Mouse (Mus musculus) bone marrow macrophage, adult 2 months (primary cell): Measurements from ENCODE around the gene Otud4.

ENCODE experiments used
- CTCF ChIP-seq: IDR thresholded peaks from 2 replicates; pipeline ENCODE4 v1.5.1; 2012; ENCODE audit warnings: low read depth, mild to moderate bottlenecking, low read length, moderate library complexity
- POLR2A ChIP-seq: IDR thresholded peaks from 2 replicates; pipeline ENCODE4 v1.6.1; 2012; ENCODE audit warnings: mild to moderate bottlenecking, low read depth, low read length, borderline replicate concordance

DNA sequence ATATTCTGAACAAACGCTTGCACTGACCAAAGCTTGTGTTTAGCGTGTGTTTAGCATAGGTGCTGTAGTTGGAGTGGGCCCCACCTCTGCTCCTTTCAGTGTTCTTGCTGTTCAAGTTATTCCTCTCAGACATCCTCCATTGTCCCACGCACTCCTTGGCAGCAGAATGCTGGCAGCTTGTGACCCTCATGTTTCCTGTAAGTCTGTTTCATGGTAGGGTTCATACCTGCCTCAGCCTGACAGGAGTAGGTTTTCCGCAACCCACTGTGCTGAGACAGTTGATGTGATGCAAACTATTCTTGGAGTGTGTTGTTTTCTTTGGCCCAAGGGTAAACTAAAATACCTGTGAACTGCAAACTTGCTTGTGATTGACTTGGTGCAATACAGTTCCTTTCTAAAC lies 37.0 kb downstream of the Otud4 start:
- TF ChIP-seq POLR2A, result no peak
- no peak for TF ChIP-seq CTCF
